Mouse (Mus musculus) adrenal gland, adult 2 months (tissue): ENCODE results near the gene Sez6l. TPM values are rescaled to one million over a fixed set of nuclear protein-coding genes. Genes with fewer than 3 reads are reported as not detected.

Experiments used
- DNase-seq: peaks from one replicate; pipeline ENCODE4 v3.0.0; 2021
- long read RNA-seq: library from polyadenylated mRNA; stranded (forward); transcript quantifications from one replicate; pipeline ENCODE4 v2.0.0, GENCODE M21; 2021
- polyA plus RNA-seq: library from polyadenylated mRNA; depleted of rRNA; stranded (reverse); fragments of >200 nt; gene quantifications from 2 replicates; pipeline ENCODE4 v1.2.3, GENCODE M21; 2012; rRNA removed
- total RNA-seq, 2 experiments: library from RNA; stranded (reverse); gene quantifications; 2 replicates each; pipeline ENCODE4 v1.2.3; 2021

Sez6l gene
- 1 to 10 TPM; 7.0 to 8.9 TPM for total RNA-seq
- 3.7 and 5.1 TPM in 2 replicates for polyA plus RNA-seq
- long read RNA-seq, partial matches to known transcripts = 1 of 2 reads
- long read RNA-seq, other reads (novel, unspliced or antisense) = 1 of 2 reads

DNA sequence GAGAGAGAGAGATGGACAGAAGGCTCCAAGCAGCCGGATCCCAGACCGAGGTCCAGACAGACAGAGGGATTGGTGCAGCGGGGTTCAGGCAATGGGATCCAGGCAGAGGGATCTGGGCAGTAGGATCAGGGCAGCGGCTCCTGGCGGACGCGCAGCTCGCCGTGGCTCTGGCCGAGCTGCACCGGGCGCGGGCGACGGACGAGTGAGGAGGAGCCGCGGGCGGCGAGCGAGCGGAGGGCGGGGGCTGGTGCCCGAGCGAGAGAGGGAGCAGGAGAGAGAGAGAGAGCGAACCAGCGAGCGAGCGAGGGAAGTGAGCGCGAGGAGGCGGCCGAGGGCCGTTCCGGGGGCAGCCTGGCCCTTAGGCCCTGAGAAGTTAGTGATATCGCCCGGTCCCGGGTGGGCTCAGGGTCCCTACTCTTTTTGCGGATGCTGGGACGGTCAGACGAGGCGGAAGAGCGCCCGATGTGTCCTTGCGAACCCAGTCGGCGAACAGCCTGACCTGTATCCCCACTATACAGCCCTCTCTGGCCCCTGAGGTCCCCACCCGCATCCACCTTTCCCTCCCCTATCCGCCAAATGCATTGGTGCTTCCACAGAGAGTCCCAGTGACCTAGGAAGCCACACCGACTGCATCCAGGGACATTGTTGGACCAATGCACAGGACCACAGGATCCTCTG is at the start of gene Sez6l:
Gene Sez6l (minus strand): TSS at position 193 of the 678 bp plus-strand sequence.
- peak; percentile 42 for DNase-seq

- DNase-seq = no peak
These were observed 48.7 kb upstream of the Sez6l start for GRCm38 (mm10) chr5:112625555-112626160.

- no peak for DNase-seq
These were observed 46.0 kb upstream of the Sez6l start for GRCm38 (mm10) chr5:112622946-112623345.

GRCm38 (mm10) chr5:112620256-112620655 is 43.3 kb upstream of the Sez6l start:
- DNase-seq = no peak

- no peak for DNase-seq
These were observed 42.4 kb upstream of the Sez6l start for GRCm38 (mm10) chr5:112619344-112619743.

DNA sequence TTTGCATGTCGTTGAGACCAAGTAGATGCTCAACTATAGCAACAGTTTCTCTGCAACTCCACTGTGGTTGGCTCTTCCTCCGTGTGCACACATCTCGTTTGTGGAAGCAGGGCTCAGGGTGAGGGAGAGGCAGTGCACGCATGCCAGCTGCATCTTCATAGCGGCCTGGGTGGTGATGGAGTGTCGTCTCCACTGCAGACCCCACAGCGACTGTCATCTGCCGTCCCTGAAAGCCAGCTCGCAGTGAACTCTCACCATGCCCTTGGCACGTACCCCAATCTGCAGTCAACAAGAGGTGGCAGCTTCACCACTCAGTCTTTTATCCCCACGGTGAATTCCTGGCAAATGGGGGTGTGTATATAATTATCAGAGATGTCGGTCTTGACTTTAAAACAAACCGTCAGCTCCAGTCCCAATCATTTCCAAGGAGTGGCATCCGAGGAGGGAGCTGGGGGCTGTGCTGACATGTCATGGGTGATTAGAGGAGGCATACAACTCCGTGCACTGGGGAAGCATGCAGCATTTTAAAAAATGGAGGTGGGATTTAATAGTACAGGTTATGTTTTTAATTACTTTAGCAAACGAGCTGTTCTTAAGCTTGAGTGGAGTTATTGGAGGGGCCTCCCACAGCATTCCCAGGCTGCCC is 40.7 kb upstream of the Sez6l start:
- no peak for DNase-seq

DNA sequence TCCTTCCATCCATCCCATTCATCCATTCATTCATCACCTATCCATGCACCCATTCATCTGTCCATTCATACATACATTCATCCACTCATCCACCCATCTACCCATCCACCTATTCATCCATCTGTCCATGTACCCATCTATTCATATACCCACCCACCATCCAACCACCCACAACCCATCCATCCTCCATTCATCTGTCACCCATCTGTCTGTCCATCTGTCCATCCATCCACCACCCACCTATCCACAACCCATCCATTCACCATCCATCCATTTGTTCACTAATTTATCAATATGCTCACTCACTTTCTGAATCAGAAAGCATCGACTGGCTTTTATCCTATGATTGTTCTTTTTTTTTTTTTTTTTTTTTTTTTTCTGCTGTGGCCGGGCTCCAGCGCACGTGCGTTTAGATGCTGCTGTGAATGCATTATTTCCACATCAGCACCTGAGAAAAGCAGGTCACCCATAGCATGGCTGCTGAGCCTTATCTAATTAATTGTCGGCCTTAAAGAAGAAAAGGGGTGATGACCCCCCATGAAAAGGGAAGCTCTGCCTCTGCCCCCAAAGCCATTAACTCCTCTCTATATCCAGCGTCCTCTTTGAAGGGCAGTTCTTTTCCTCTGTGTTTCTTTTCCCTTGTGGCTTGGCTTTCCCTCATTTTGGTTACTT is 39.1 kb upstream of the Sez6l start:
- no peak for DNase-seq

- peak; percentile 25 for DNase-seq
These were observed 31.0 kb upstream of the Sez6l start for GRCm38 (mm10) chr5:112607867-112608516.

- DNase-seq = no peak
These were observed 30.1 kb upstream of the Sez6l start for GRCm38 (mm10) chr5:112607119-112607518.

DNA sequence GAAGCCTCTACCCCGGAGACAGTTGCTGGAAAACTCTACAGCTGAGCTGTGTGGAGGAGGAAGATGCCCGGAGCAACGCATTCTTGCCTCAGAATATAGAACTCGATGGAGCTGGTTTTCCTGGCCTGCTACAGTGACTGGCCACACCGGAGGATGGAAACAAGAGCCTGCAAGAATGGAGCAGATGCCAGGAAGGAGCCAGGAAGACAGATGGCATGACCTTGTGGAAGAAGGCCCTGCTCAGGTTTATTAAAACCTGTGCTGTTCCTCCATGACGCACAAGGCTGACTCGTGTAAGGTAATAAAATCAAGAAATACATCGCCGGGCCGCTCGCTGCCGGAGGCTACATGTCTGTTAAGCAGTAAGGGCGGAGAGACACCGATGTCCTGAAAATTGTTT is 28.4 kb upstream of the Sez6l start:
- no peak for DNase-seq

DNA sequence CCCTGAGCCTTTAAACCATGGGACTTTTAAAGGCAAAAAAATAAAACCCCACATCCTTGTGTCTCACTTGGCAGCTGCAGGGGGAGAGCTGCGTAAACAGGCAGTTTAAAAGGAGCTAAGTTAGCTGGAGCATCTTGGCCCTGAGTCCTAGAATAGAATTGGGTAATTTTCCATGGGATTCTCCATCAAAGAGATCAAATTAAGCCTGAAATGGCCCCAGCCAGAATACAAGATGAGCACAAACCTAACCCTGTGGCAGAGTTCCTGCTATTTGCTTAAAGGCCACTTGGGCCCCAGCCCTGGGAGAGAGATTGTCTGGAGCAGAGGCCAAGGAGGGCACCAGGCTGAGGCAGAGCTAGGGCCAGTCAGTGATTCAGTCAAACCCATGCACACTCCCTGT is 27.3 kb upstream of the Sez6l start:
- DNase-seq = peak; percentile 31

DNA sequence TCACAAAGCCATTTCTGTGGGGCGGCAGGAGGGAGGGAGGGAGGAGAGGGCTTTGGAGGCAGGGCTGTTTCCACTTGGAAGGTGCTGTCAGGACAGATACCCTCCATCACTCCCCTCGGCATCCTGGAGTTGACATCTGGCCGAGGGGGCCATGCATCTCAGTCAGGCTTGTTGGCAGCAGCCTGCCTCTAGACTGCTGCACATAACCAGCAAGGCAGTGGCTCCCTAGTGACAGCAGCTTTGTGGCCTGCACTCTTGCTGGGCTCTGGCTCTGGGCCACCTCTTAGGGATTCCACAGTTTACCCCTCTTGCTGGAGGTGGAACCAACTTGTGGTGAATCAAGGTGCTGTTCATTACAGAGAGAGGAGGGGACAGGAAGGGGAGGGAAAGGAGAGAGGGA is 26.6 kb upstream of the Sez6l start:
- no peak for DNase-seq

- no peak for DNase-seq
These were observed 23.4 kb upstream of the Sez6l start for GRCm38 (mm10) chr5:112600309-112600939.

DNA sequence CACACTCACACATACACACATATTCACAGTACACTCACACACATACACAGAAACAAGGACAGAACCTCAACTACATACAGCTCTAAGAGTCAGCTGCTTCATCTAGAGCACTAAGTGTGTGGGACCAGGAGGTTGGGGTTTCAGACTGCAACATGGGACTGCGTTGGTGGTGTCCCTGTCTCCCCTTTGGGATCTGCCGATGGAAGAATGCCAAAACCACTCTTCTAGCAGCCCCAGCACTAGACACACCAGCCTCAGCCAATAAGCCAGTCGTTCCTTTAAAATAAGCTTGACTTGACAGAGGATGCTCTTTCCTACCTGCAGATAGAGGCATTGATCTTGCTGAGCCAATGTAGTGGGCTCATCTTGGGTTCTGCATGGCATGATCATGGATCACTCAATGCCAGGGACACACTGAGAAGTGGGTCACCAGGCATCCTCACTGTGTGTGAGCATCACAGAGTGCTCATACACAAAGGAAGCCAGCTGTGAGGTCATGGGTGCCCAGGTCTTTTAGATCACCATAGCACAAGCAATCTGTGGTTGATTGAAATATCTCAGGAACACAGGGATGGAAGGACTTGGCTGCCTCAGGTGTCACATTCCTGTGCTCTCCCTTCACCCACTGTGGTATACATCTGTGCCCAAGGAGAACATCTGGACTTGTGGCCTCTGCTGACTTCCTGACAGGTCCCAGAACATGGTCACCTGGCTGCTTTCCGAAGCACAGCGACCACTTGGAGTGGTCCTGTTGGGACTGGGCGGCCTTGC is 22.7 kb upstream of the Sez6l start:
- DNase-seq = no peak

- peak; percentile 57 for DNase-seq
These were observed 20.9 kb upstream of the Sez6l start for GRCm38 (mm10) chr5:112597876-112598275.

DNA sequence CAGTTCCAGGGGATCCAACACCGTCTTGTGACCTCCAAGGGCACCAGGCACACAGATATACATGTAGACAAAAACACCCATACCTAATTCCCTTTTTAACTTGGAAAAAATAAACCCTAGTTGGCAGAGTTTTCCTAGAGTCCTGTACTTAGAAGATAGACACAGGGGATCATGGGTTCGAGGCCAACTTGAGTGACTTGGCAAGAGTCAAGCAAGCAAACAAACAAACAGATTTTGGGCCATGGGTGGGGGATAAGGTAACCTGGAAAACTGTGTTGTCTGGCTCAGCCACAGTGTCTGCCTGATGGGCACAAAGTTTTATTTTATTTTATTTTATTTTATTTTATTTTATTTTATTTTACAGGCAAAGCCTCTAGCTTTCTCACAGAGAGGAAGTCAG is 20.3 kb upstream of the Sez6l start:
- DNase-seq = no peak

DNA sequence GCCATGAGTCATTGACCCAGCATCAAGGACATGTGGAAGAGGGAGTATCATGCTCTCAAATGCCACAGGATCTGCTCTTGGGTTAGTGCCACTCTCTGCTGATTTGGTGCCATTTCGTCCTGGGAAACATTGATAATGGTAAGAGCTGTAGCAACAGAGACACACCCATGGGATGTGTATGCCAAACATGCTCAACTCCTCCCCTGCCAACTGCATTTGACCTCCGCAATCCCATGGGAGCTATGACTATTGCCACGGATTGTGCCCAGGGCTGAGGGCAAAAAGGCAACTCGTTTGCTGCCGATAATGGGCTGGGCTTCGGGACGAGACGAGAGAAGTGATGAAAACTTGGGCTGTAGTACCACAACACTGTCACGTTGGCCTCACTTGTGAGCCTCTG is 19.7 kb upstream of the Sez6l start:
- DNase-seq = no peak

GRCm38 (mm10) chr5:112595701-112596632 is 19.0 kb upstream of the Sez6l start:
- no peak for DNase-seq

GRCm38 (mm10) chr5:112591706-112592105 is 14.7 kb upstream of the Sez6l start:
- DNase-seq = no peak

DNA sequence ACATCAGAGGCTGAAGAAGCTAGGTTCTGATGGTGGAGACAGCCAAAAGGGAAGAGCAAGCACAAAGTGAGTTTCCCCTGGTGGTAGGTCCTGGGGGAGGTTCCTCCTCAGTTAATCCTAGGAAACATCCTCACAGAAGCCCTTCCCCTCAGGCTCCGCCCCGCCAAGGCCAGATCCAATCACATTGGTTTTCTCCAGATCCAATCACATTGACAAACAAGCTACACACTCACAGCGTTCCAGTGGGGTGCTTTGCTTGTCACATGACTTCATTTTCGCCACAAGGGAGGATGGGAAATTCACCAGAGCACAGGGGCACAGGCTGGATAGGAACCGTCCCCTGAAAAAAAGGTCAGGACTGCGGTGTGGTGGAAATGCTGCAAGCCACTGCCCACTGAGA is 9.1 kb upstream of the Sez6l start:
- no peak for DNase-seq
